Mouse (Mus musculus) adrenal gland, postnatal 14 days (tissue): ENCODE data around the gene Suds3. TPM values are rescaled to one million over a fixed set of nuclear protein-coding genes. Genes with fewer than 3 reads are reported as not detected.

Experiments used
- DNase-seq: peaks from one replicate; pipeline ENCODE4 v3.0.0; 2021; ENCODE audit warnings: mixed read lengths
- long read RNA-seq, 2 experiments: library from polyadenylated mRNA; stranded (forward); transcript quantifications; one replicate each; pipeline ENCODE4 v2.0.0; 2021
- total RNA-seq: library from RNA; stranded (reverse); gene quantifications from 2 replicates; pipeline ENCODE4 v1.2.3, GENCODE M21; 2021

Gene Suds3
- 88.4 and 109 TPM in 2 replicates for total RNA-seq
- long read RNA-seq, experiment 1, partial matches to known transcripts = 135 of 181 reads
- long read RNA-seq, experiment 1, other reads (novel, unspliced or antisense) = 46 of 181 reads
- long read RNA-seq, experiment 2, partial matches to known transcripts = 3 of 154 reads
- long read RNA-seq, experiment 2, other reads (novel, unspliced or antisense) = 151 of 154 reads

- peak; percentile 96 for DNase-seq
Measured at GRCm38 (mm10) chr5:117115836-117116366, at the start of gene Suds3. Suds3 (minus strand) TSS chr5:117116113.

- no peak for DNase-seq
Measured at GRCm38 (mm10) chr5:117164923-117165322, 49.0 kb upstream of the Suds3 start.

- DNase-seq = no peak
Measured at GRCm38 (mm10) chr5:117164516-117164915, 48.6 kb upstream of the Suds3 start.

GRCm38 (mm10) chr5:117163790-117164189, 47.9 kb upstream of the Suds3 start:
- no peak for DNase-seq

- no peak for DNase-seq
Measured at GRCm38 (mm10) chr5:117160499-117160898, 44.6 kb upstream of the Suds3 start.

- no peak for DNase-seq
Measured at GRCm38 (mm10) chr5:117159805-117160291, 43.9 kb upstream of the Suds3 start.

GRCm38 (mm10) chr5:117159326-117159725, 43.4 kb upstream of the Suds3 start:
- DNase-seq = no peak

GRCm38 (mm10) chr5:117158335-117159018, 42.6 kb upstream of the Suds3 start:
- peak; percentile 88 for DNase-seq

GRCm38 (mm10) chr5:117153527-117154091, 37.7 kb upstream of the Suds3 start:
- peak; percentile 31 for DNase-seq

- no peak for DNase-seq
Measured at GRCm38 (mm10) chr5:117152944-117153343, 37.0 kb upstream of the Suds3 start.

GRCm38 (mm10) chr5:117150068-117150467, 34.2 kb upstream of the Suds3 start:
- DNase-seq = no peak

- DNase-seq = no peak
Measured at GRCm38 (mm10) chr5:117149054-117149942, 33.4 kb upstream of the Suds3 start.

- no peak for DNase-seq
Measured at GRCm38 (mm10) chr5:117147187-117148095, 31.5 kb upstream of the Suds3 start.

- DNase-seq = no peak
Measured at GRCm38 (mm10) chr5:117146165-117146564, 30.3 kb upstream of the Suds3 start.

- DNase-seq = peak; percentile 73
Measured at GRCm38 (mm10) chr5:117143721-117144135, 27.8 kb upstream of the Suds3 start.

GRCm38 (mm10) chr5:117140374-117140773, 24.5 kb upstream of the Suds3 start:
- no peak for DNase-seq

- no peak for DNase-seq
Measured at GRCm38 (mm10) chr5:117139822-117140221, 23.9 kb upstream of the Suds3 start.

GRCm38 (mm10) chr5:117138295-117138988, 22.5 kb upstream of the Suds3 start:
- peak; percentile 28 for DNase-seq

- no peak for DNase-seq
Measured at GRCm38 (mm10) chr5:117137594-117137993, 21.7 kb upstream of the Suds3 start.

- DNase-seq = no peak
Measured at GRCm38 (mm10) chr5:117137011-117137410, 21.1 kb upstream of the Suds3 start.
